Mouse (Mus musculus): ENCODE results near the gene Trim2.

The Trim2 gene

DNA sequence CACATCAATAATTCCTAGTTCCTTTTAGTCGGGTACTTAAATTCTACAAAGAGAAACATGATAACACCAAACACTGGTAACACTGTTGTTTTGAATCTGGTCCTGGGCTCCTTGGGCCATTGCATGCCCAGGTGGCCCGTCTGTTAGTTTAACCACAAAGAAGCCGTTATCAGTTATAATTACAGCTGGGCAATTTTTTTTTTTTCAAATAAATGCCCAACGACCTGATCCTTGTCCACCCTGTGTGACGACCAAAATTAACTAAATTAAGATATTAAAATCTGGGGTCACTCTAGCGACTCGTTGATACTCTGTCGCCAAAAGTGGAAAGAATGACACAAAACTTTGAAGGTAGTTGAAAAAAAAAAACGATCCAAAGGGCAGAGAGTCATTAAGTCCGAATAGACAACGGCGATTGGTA is 151.9 kb downstream of the Trim2 start:
- DNase-seq (ENCODE audit: inconsistent ontology term): no peak

DNA sequence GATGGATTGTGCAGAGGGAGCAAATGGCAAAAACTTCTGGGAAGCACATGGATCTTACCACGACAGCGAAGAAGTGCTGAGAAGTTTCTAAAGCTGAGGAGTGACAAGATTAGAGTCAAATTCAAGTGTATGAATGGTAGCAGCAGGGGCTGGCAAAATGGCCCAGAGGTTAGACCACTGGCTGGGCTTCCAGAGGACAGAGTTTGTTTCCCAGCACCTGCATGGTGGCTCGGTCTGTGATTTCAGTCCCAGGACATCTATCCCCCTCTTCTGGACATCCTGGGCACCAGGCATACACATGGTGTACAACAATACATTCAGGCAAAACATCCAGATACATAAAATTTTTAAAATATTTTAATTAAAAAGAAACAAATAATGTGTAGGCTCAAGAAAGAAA is 156.8 kb downstream of the Trim2 start:
- no peak for DNase-seq (ENCODE audit: inconsistent ontology term)

DNA sequence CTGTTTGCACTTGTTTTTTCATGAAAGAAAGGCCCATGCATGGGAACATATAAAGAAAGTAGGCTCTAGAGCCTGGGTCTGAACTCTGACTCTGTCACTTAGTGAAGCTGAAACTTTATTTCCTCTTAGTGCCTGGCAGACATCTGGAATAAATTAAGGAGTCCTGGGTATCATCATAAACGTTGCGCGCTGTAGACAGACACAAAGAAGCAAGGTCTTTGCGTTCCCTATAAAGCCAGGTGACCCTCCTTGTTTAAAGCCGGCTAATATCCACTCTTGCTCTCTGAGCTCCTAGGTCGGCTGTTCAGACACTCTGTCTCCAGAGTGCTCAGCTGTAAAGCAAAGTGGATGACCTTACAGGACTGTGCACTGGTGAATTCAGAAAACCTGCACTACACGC is 165.7 kb downstream of the Trim2 start:
- no peak for DNase-seq (ENCODE audit: inconsistent ontology term)

DNA sequence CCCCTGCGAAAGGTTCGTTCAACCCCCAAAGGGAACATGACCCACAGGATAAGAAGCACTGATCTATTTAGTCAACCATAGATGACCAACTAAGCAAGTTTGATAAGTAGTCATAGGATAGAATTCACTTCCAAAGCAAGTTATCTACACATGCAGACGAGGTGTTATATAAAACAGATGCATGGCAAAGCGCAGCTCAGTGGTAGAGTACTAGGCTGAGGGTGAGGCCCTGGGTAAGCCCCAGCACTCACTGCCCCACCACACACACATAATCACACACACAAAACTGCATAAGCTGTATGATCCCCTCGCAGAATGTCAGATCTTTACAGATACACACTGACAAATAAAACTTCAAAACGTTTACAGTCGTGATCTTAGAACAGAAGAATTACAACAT is 170.2 kb downstream of the Trim2 start:
- DNase-seq (ENCODE audit: inconsistent ontology term): no peak

DNA sequence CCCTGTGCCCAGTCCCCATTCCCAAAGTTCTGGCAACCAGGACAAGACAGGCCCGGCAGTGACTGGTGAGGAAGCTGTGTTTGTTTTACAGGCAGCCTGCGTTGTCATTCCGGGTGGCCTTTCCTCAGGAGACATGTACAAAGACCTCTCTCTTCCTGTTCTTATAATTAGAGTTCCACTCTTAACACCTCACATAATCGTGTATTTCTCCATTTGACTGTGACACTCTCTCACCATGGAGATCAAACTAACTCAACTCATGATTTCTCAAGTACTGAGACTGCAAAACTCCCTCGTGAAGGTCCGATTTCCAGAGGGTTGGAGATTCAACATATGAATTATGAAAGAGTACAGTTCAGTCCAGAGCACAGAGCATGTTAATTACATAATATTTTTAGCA is 170.7 kb downstream of the Trim2 start:
- DNase-seq (ENCODE audit: inconsistent ontology term): no peak

DNA sequence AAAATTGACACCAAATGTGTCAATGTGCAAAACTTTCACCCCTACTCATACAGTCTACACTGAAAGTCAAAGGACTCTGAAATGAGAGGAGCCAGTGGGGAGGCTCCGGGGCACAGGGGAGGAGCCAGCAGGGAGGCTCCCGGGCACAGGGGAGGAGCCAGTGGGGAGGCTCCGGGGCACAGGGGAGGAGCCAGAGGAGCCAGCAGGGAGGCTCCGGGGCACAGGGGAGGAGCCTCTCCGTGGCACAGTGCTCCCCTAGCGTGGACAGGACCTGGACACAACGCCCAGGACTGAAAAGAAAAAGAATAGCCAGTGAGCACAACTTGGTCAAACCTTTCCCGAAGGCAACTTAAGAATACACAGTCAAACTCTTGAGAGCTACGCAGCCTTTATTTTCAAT is 171.3 kb downstream of the Trim2 start:
- no peak for DNase-seq (ENCODE audit: inconsistent ontology term)

DNA sequence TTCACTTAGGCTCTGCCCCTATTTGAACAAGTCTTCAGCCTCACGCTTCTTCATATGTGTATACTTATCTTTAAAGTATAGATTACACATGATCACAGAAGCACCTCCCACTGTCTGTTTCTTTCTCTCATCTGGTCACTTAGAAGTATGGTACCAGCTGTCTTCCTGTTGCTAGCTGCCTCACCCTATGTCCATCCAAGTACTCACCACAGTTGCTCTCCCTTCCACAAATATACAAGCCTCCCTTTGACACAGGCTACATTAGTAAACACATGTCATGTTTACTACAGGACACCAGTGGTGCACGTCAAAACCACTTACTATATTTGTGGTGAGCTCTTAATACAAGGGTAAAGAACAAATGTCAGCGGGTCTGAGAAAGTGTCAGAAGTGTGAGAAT is 175.3 kb downstream of the Trim2 start:
- no peak for DNase-seq (ENCODE audit: inconsistent ontology term)

DNA sequence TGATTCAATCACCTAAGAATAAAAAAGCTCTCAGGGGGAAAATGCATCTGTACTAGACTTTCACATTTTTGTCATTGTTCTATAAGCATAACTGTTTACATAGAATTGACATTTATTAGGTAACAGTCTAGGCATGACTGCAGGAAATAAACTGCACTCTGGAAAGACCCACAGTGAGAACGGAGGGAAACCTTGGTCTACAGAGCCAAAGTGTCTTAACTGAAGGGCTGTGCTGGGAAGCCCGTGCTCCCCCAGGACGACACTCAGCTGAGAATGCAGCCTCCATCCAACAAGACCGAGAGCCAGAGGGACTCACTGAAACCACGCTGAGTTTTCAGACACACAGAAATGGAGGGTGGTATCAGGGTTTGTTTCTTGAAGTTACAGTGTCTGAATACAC is 175.9 kb downstream of the Trim2 start:
- no peak for DNase-seq (ENCODE audit: inconsistent ontology term)

DNA sequence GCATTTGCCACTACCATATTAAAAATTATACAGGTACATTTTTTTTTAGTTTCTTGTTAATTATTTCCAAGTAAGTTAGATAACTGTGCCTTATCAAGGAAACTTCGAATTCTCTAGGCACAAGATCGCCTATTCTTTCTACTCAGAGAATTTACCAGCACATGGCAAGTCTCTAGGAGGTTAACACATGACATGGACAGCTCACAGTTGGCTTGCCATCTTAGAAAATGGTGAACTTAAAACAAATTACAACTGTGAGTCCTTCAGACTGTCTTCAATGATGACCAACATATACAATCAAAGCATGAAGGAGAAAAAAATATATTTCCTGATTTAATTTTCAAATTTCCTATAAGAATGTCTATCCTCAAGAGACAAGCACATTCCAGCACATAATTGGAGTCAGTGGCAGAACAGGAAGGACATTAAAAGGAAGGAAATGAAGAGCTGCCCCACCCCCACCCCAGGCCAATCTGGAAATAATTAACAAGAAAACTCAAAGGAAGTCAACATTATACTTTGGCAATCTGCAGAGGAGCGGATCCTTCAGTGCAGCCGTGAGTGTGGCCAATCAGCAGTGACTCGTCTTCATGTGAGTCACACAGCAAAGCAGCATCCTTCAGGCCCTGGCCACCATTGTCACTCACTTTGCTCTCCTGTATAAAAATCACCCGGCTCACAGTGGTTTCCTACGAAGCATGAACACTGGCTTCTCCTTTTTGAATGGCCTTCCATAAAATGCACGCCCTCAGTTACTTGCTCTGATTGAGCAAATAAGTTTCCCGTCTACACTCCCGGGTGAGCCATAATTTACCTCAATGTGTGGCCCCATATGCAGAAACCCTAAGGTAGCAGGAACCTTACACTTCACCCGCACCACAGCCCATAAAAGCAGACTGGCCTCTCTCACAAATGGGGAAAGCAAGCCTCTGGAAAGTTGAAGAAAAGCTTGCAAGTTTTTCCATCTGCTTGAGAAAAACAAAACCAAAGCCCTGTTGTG is 177.5 kb downstream of the Trim2 start:
- peak; percentile 42 for DNase-seq (ENCODE audit: inconsistent ontology term)

DNA sequence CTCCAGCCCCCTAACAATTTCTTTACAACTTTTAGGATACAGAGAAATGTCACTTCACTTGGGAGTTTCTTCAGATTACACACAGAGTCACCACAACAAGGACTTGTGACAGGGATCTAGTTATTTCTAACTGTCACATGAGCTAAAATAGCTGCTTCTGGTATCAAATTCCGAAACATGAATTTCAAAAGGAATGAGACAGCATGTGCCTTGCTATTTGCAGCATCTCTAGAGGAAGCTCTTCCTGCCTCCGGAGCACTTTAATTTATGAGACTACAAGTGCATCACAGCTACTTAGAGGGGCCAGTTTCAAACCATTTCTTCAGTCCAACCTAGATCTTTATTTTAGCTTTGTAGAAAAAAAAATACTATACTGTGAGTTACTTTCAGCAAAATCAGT is 179.2 kb downstream of the Trim2 start:
- DNase-seq (ENCODE audit: inconsistent ontology term): no peak

DNA sequence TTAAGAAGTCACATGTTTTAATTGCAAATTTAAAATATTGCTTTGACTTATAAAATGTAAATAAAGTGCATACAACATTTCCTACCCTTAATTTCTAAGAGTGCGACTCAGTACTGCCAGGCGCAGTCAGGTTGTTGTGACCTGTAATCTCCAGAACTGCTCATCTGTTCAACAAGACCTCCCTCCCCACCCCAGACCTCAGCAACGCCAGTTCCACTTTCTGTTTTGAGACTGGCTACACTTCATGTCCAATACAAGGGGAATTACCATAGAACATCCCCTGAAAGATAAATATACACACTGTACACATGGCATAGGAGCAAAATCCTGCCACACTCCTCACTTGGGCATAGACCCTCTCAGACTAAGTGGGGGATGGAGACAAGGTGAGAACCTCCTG is 180.0 kb downstream of the Trim2 start:
- no peak for DNase-seq (ENCODE audit: inconsistent ontology term)

DNA sequence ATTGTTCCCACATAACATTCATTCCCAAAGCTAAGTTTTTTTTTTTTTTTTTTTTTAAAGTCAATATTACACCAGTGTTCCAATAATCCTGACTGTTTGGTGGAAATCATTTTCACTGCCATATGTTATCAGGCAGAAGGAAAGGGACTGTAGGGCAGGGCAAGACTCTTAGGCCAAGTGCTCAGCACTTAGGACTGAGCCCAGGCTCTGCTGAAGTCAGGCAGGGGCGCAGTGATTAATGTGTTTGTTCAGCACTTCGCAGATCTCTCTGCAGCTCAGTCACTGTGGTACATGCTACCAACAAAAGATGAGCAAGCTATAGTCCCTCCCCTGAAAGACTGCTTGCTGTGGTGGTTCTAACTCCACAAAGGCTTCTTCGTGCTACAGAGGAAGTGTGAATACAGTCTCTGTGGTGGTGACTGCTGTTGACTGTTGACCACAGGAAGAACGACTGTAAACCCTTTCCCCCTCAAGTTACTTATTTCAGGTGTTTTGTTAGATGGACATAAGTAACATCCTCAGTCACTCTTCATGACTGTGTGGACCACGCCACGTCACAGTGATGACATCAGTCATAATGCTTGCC is 180.9 kb downstream of the Trim2 start:
- DNase-seq (ENCODE audit: inconsistent ontology term): no peak

DNA sequence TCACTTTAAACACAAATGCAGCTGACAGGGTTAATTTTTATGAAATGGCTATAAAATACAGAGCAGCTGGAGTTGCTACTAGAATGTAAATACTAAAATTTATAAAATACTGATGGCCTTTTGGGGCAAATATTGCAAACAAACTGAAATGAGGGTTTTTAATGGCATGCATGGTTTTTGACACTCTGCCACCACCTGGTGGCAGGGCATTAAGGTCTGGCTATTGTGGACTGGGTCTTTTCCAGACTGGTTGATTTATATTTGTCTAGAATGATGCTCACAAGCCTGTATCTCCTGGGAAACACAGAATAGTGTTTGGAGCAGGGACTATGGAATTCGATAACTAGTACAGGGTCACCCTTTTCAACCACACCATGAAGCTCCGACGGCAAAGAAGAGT is 183.2 kb downstream of the Trim2 start:
- DNase-seq (ENCODE audit: inconsistent ontology term): no peak

DNA sequence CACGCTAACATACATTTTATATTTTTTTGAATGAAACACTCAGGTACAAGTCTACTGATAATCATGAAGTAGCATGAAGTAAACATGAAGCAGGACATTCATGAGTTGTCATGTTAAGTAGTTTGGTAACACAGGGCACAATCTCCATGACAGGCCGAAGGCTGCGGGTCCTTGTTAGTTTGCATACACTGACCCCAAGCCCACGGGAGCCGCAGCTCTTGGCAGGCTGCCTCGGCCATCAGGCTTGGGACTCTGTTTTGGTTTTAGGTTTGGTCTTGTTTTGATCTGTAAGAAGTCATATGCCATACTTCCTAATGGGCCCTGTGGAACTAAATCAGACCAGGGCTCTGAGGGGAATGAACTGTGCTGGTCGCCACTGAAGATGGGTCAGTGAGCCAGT is 188.0 kb downstream of the Trim2 start:
- no peak for DNase-seq (ENCODE audit: inconsistent ontology term)

DNA sequence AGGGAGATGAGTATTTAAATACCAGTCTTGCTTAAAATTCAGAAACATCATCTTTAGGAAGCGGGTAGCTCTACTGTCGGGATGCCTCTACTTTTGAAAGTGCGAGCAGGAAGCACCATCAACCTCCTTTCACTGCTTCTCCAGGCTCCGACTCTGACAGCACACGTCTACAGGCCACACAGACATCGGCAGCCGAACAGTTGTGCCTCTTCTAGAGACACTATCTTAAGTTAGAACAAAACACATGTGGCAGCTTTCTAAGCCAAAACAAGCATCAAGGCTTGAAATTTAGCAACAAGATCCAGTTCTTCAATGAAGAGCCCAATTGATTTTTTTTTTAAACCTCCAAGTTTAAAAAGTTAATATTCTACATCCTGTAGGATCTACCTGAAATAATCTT is 188.5 kb downstream of the Trim2 start:
- no peak for DNase-seq (ENCODE audit: inconsistent ontology term)

All from Muller cell, postnatal 12 days (primary cell).